Mouse (Mus musculus): ENCODE measurements at regions not wholly inside any gene's neighbourhood (a gene's known extent, or its start where the extent isn't known, plus 50 kb on each side); places are given as distances from the start of the nearest gene placed in this dataset.

- ATAC-seq (replicated peaks; ENCODE audit: low FRiP score, low TSS enrichment, poor library complexity, severe bottlenecking), result no peak
These were observed 161.1 kb upstream of the Mki67 start for GRCm38 (mm10) chr7:135877091-135877874.

GRCm38 (mm10) chr7:135878750-135879149 lies 162.6 kb upstream of the Mki67 start:
- no peak for ATAC-seq (replicated peaks; ENCODE audit: low FRiP score, low TSS enrichment, poor library complexity, severe bottlenecking)

- no peak for ATAC-seq (replicated peaks; ENCODE audit: low FRiP score, low TSS enrichment, poor library complexity, severe bottlenecking)
These were observed 164.3 kb upstream of the Mki67 start for GRCm38 (mm10) chr7:135880446-135880845.

GRCm38 (mm10) chr7:135882306-135882705 lies 166.1 kb upstream of the Mki67 start:
- no peak for ATAC-seq (replicated peaks; ENCODE audit: low FRiP score, low TSS enrichment, poor library complexity, severe bottlenecking)

GRCm38 (mm10) chr7:135888598-135888997 lies 172.4 kb upstream of the Mki67 start:
- ATAC-seq (replicated peaks; ENCODE audit: low FRiP score, low TSS enrichment, poor library complexity, severe bottlenecking), result no peak

- 0 out of 2 replicates have a peak, but pooled peaks have one; percentile 54 for ATAC-seq (replicated peaks; ENCODE audit: low FRiP score, low TSS enrichment, poor library complexity, severe bottlenecking)
These were observed 173.0 kb upstream of the Mki67 start for GRCm38 (mm10) chr7:135889016-135889726.

- ATAC-seq (replicated peaks; ENCODE audit: low FRiP score, low TSS enrichment, poor library complexity, severe bottlenecking), result no peak
These were observed 182.7 kb upstream of the Mki67 start for GRCm38 (mm10) chr7:135898876-135899275.

GRCm38 (mm10) chr7:135899765-135900164 lies 183.6 kb upstream of the Mki67 start:
- no peak for ATAC-seq (replicated peaks; ENCODE audit: low FRiP score, low TSS enrichment, poor library complexity, severe bottlenecking)

GRCm38 (mm10) chr7:135900861-135901321 lies 184.7 kb upstream of the Mki67 start:
- ATAC-seq (replicated peaks; ENCODE audit: low FRiP score, low TSS enrichment, poor library complexity, severe bottlenecking), result no peak

GRCm38 (mm10) chr7:135902106-135903055 lies 186.2 kb upstream of the Mki67 start:
- ATAC-seq (replicated peaks; ENCODE audit: low FRiP score, low TSS enrichment, poor library complexity, severe bottlenecking), result no peak

GRCm38 (mm10) chr7:135911376-135911775 lies 195.2 kb upstream of the Mki67 start:
- ATAC-seq (replicated peaks; ENCODE audit: low FRiP score, low TSS enrichment, poor library complexity, severe bottlenecking), result no peak

- no peak; the same call in 1 of the 2 replicates for ATAC-seq (replicated peaks; ENCODE audit: low FRiP score, low TSS enrichment, poor library complexity, severe bottlenecking)
These were observed 197.9 kb upstream of the Mki67 start for GRCm38 (mm10) chr7:135913923-135914634.

- ATAC-seq (replicated peaks; ENCODE audit: low FRiP score, low TSS enrichment, poor library complexity, severe bottlenecking), result no peak
These were observed 207.7 kb upstream of the Mki67 start for GRCm38 (mm10) chr7:135923876-135924275.

- no peak for ATAC-seq (replicated peaks; ENCODE audit: low FRiP score, low TSS enrichment, poor library complexity, severe bottlenecking)
These were observed 208.5 kb upstream of the Mki67 start for GRCm38 (mm10) chr7:135924641-135925040.

- no peak for ATAC-seq (replicated peaks; ENCODE audit: low FRiP score, low TSS enrichment, poor library complexity, severe bottlenecking)
These were observed 213.9 kb upstream of the Mki67 start for GRCm38 (mm10) chr7:135930091-135930490.

GRCm38 (mm10) chr7:135932595-135933175 lies 216.5 kb upstream of the Mki67 start:
- no peak for ATAC-seq (replicated peaks; ENCODE audit: low FRiP score, low TSS enrichment, poor library complexity, severe bottlenecking)

- ATAC-seq (replicated peaks; ENCODE audit: low FRiP score, low TSS enrichment, poor library complexity, severe bottlenecking), result no peak
These were observed 219.0 kb upstream of the Mki67 start for GRCm38 (mm10) chr7:135935180-135935579.

- ATAC-seq (replicated peaks; ENCODE audit: low FRiP score, low TSS enrichment, poor library complexity, severe bottlenecking), result no peak
These were observed 221.3 kb upstream of the Mki67 start for GRCm38 (mm10) chr7:135937465-135937864.

- no peak for ATAC-seq (replicated peaks; ENCODE audit: low FRiP score, low TSS enrichment, poor library complexity, severe bottlenecking)
These were observed 223.2 kb upstream of the Mki67 start for GRCm38 (mm10) chr7:135939341-135939740.

All from megakaryocyte-erythroid progenitor cell, adult 5-6 weeks (primary cell).